Mouse (Mus musculus) intestine, embryonic 15.5 days (tissue): Measurements from ENCODE around the gene Ctnna3. TPM values are rescaled to one million over a fixed set of nuclear protein-coding genes. Genes with fewer than 3 reads are reported as not detected.
A peak's percentile ranks its signal among the peaks of the same experiment; 100 is the strongest.
"Not testable (repeated sequence)": the region's sequence is repeated elsewhere in the genome, so short reads cannot be mapped to it uniquely, and the experiment has no call there.

Experiments
- ATAC-seq: fragments of 200-750 bp; cut with Nextera tagmentation; 2 replicates; pipeline ENCODE4 v1.8.0; 2017; ENCODE audit warnings: moderate TSS enrichment, moderate library complexity
- H3K27ac ChIP-seq: fragments of 300-500 bp; sonication (generic); 2 replicates; pipeline ENCODE4 v1.5.1; 2015; ENCODE audit warnings: mild to moderate bottlenecking, inconsistent platforms
- H3K27me3 ChIP-seq: fragments of 300-500 bp; sonication (generic); replicated peaks from 2 replicates; pipeline ENCODE4 v1.6.1; 2015; ENCODE audit warnings: inconsistent platforms
- H3K36me3 ChIP-seq: fragments of 300-500 bp; sonication (generic); 2 replicates; pipeline ENCODE4 v1.6.1; 2015; ENCODE audit warnings: inconsistent platforms
- H3K4me1 ChIP-seq: fragments of 300-500 bp; sonication (generic); replicated peaks from 2 replicates; pipeline ENCODE4 v1.6.1; 2015; ENCODE audit warnings: inconsistent platforms
- H3K4me2 ChIP-seq: fragments of 300-500 bp; sonication (generic); replicated peaks from 2 replicates; pipeline ENCODE4 v1.6.1; 2015; ENCODE audit warnings: mild to moderate bottlenecking, inconsistent platforms
- H3K4me3 ChIP-seq: fragments of 300-500 bp; sonication (generic); replicated peaks from 2 replicates; pipeline ENCODE4 v1.5.1; 2015; ENCODE audit warnings: inconsistent platforms
- H3K9ac ChIP-seq: fragments of 300-500 bp; sonication (generic); 2 replicates; pipeline ENCODE4 v1.6.1; 2015; ENCODE audit warnings: inconsistent platforms
- H3K9me3 ChIP-seq: fragments of 300-500 bp; sonication (generic); 2 replicates; pipeline ENCODE4 v1.6.1; 2016; ENCODE audit warnings: inconsistent platforms
- WGBS: fragments of 180-500 bp; shearing (Covaris S2); methylation state at CpG from one replicate; pipeline ENCODE4 v1.1.7; 2015; 5-methylcytosine and 5-hydroxymethylcytosine counted together
- polyA plus RNA-seq: library from polyadenylated mRNA; unstranded; fragments of >200 nt; fragmentation: Nextera tagmentation; extraction: Ambion mirVana; gene quantifications from 2 replicates; pipeline ENCODE4 v1.2.1, GENCODE M21; 2015

The Ctnna3 gene
- polyA plus RNA-seq, 1 experiment from 2014 or later, result 0.98 TPM

- peak overlapping the region; percentile 50 for H3K9ac ChIP-seq
- ATAC-seq, result peak; percentile 95
- H3K9me3 ChIP-seq, result no peaks in the 10 kb centered on the region
- no peaks in the 10 kb centered on the region for H3K4me1 ChIP-seq
- no peaks in the 10 kb centered on the region for H3K36me3 ChIP-seq
- WGBS, result under 1% methylated on average over 34 of the region's 34 CpGs
- H3K27ac ChIP-seq, result peak overlapping the region; percentile 53
- H3K4me2 ChIP-seq, result peak overlapping the region; percentile 75
- H3K4me3 ChIP-seq, result peak overlapping the region; percentile 80
- H3K27me3 ChIP-seq, result no peaks in the 10 kb centered on the region
Measured at GRCm38 (mm10) chr10:63429380-63429779, 518 bp upstream of the Ctnna3 start.

- no peak for ATAC-seq
- Histone ChIP-seq H3K4me2 (no peak overlapping the region), H3K27me3 (no peaks in the 10 kb centered on the region), H3K9ac (no peak overlapping the region), H3K4me3 (no peak overlapping the region), H3K9me3 (no peaks in the 10 kb centered on the region), H3K36me3 (no peaks in the 10 kb centered on the region), H3K27ac (no peak overlapping the region), H3K4me1 (no peaks in the 10 kb centered on the region)
- 87% methylated on average over 7 of the region's 7 CpGs for WGBS
Measured at GRCm38 (mm10) chr10:63431221-63431736, 1.4 kb downstream of the Ctnna3 start.

- Histone ChIP-seq H3K9me3 (no peaks in the 10 kb centered on the region), H3K36me3 (no peaks in the 10 kb centered on the region), H3K9ac (no peak overlapping the region), H3K4me3 (no peak overlapping the region), H3K4me1 (no peaks in the 10 kb centered on the region), H3K27me3 (no peaks in the 10 kb centered on the region), H3K27ac (no peak overlapping the region), H3K4me2 (no peak overlapping the region)
- ATAC-seq, result no peak
- 90% methylated on average over 8 of the region's 8 CpGs for WGBS
Measured at GRCm38 (mm10) chr10:63432099-63432498, 2.2 kb downstream of the Ctnna3 start.

- no peak for ATAC-seq
- Histone ChIP-seq H3K4me2 (no peak overlapping the region), H3K27ac (no peak overlapping the region), H3K27me3 (no peaks in the 10 kb centered on the region), H3K36me3 (no peaks in the 10 kb centered on the region), H3K9me3 (no peaks in the 10 kb centered on the region), H3K4me1 (no peaks in the 10 kb centered on the region), H3K9ac (no peak overlapping the region), H3K4me3 (no peak overlapping the region)
- 62% methylated on average over 2 of the region's 2 CpGs for WGBS
Measured at GRCm38 (mm10) chr10:63432887-63433286, 3.0 kb downstream of the Ctnna3 start.

- H3K9me3 ChIP-seq, result no peaks in the 10 kb centered on the region
- no peak for ATAC-seq
- no peak overlapping the region for H3K27ac ChIP-seq
- H3K27me3 ChIP-seq, result no peaks in the 10 kb centered on the region
- no peak overlapping the region for H3K4me3 ChIP-seq
- H3K36me3 ChIP-seq, result no peaks in the 10 kb centered on the region
- no peak overlapping the region for H3K4me2 ChIP-seq
- H3K9ac ChIP-seq, result no peak overlapping the region
- no peaks in the 10 kb centered on the region for H3K4me1 ChIP-seq
Measured at GRCm38 (mm10) chr10:63438736-63439262, 8.9 kb downstream of the Ctnna3 start.

- Histone ChIP-seq H3K4me1 (no peaks in the 10 kb centered on the region), H3K4me2 (no peak overlapping the region), H3K36me3 (no peaks in the 10 kb centered on the region), H3K27me3 (no peaks in the 10 kb centered on the region), H3K9me3 (no peaks in the 10 kb centered on the region), H3K27ac (no peak overlapping the region), H3K9ac (no peak overlapping the region), H3K4me3 (no peak overlapping the region)
- no peak for ATAC-seq
- 59% methylated on average over 7 of the region's 7 CpGs for WGBS
Measured at GRCm38 (mm10) chr10:63439694-63440228, 9.9 kb downstream of the Ctnna3 start.

- not testable (repeated sequence) for H3K9ac ChIP-seq, H3K4me2 ChIP-seq, H3K4me1 ChIP-seq, H3K27me3 ChIP-seq, H3K27ac ChIP-seq, H3K9me3 ChIP-seq, ATAC-seq, H3K36me3 ChIP-seq, H3K4me3 ChIP-seq
- WGBS, result 79% methylated on average over 13 of the region's 13 CpGs
Measured at GRCm38 (mm10) chr10:63444602-63445387, 14.9 kb downstream of the Ctnna3 start.

- Histone ChIP-seq H3K4me3 (no peak overlapping the region), H3K27ac (no peak overlapping the region), H3K9ac (no peak overlapping the region), H3K4me1 (no peaks in the 10 kb centered on the region), H3K4me2 (no peak overlapping the region), H3K36me3 (no peaks in the 10 kb centered on the region), H3K27me3 (no peaks in the 10 kb centered on the region), H3K9me3 (no peaks in the 10 kb centered on the region)
- no peak for ATAC-seq
- 88% methylated on average over 4 of the region's 4 CpGs for WGBS
Measured at GRCm38 (mm10) chr10:63453926-63454325, 24.0 kb downstream of the Ctnna3 start.

DNA sequence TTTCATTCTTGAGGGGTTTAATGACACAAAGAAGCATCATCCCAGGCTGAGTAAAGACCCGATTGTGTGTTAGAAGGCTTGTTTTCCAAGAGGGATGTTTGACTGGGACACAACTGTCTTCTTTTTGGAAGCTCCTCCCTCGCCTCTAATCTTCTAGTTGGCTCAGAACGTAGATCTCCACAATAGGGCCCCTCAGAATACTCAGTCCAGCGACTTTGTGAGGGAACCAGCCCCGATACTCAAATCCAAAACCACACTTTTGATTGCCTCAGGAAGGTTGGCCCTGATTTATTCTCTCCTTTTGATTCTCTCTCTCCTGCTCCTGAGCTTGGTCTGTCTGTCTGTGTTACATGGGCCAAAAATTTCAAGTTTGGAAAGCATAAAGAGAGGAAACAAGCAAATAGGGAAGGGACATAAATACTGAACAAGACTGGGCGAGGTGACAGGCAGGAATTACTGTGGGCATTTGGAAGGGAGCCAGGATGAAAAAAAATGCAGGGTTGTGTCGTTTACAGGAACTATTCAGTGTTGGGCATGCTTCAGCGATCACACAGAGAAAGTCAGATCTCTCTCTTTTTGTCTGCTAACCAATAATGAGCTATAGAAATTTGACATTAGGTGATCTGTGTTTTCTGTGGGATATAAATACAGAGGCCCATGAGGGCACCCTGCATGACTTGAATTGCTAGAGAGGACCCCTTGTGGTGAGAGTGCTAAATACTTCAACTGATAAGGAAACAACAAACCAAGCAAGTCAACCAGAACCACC, 25.4 kb downstream of the Ctnna3 start:
- no peak overlapping the region for H3K9ac ChIP-seq
- 56% methylated on average over 8 of the region's 8 CpGs for WGBS
- ATAC-seq, result no peak
- no peaks in the 10 kb centered on the region for H3K36me3 ChIP-seq
- H3K9me3 ChIP-seq, result no peaks in the 10 kb centered on the region
- no peak overlapping the region for H3K27ac ChIP-seq
- H3K4me1 ChIP-seq, result no peaks in the 10 kb centered on the region
- H3K4me2 ChIP-seq, result no peak overlapping the region
- H3K27me3 ChIP-seq, result no peaks in the 10 kb centered on the region
- H3K4me3 ChIP-seq, result no peak overlapping the region

GRCm38 (mm10) chr10:63457292-63458128, 27.6 kb downstream of the Ctnna3 start:
- Histone ChIP-seq H3K4me1 (no peaks in the 10 kb centered on the region), H3K4me3 (peak overlapping the region; percentile 3; the same call in 1 of the 2 replicates), H3K27ac (0 out of 2 replicates have a peak overlapping the region, but pooled peaks have one; percentile 4), H3K4me2 (peak overlapping the region; percentile 42), H3K9ac (no peak overlapping the region), H3K27me3 (no peaks in the 10 kb centered on the region), H3K36me3 (no peaks in the 10 kb centered on the region), H3K9me3 (no peaks in the 10 kb centered on the region)
- ATAC-seq, result peak; percentile 70
- WGBS, result 32% methylated on average over 17 of the region's 17 CpGs

- 45% methylated on average over 5 of the region's 5 CpGs for WGBS
- no peaks in the 10 kb centered on the region for H3K27me3 ChIP-seq
- no peaks in the 10 kb centered on the region for H3K4me1 ChIP-seq
- no peak for ATAC-seq
- no peaks in the 10 kb centered on the region for H3K9me3 ChIP-seq
- H3K4me3 ChIP-seq, result no peak overlapping the region
- H3K27ac ChIP-seq, result no peak overlapping the region
- no peak overlapping the region for H3K4me2 ChIP-seq
- no peak overlapping the region for H3K9ac ChIP-seq
- no peaks in the 10 kb centered on the region for H3K36me3 ChIP-seq
Measured at GRCm38 (mm10) chr10:63460935-63461334, 31.0 kb downstream of the Ctnna3 start.
